Mouse (Mus musculus): ENCODE measurements around the gene Cars2.
"Not testable (repeated sequence)": the region's sequence is repeated elsewhere in the genome, so short reads cannot be mapped to it uniquely, and the experiment has no call there.

The Cars2 gene

DNA sequence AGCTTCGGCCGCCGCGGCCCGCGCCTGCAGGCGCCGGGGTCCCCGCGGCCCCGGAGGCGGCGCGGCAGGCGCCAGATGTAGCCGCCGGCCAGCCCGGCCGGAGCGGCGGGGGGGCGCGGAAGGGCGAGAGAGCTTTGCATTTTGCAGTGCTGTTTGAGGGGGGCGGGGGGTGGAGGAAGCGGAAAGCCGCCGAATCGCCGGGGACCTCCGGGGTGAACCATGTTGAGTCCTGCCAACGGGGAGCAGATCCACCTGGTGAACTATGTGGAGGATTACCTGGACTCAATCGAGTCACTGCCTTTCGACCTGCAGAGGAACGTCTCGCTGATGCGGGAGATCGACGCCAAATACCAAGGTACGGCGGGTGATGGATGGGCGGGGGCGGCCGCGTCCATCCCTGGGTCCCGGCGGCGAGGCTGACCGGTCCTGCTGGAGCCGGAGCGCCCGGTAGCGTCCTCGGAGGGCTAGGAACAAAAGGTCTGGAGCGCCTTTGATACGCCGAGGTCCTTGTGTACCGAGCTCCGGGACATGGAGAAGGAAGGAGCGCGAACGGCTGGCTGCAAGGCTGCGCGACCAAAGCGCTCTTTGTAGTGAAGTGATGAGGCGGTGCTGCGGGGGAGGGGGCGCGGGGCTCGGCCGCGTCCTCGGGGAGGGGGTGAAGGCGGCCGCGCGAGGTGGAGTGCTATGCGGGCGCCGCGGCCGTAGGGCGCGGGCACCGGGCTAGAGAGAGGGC, 6.3 kb upstream of the Cars2 start:
- peak; percentile 44 to 58 for DNase-seq (ENCODE audit: low spot score in 2 of 2)

DNA sequence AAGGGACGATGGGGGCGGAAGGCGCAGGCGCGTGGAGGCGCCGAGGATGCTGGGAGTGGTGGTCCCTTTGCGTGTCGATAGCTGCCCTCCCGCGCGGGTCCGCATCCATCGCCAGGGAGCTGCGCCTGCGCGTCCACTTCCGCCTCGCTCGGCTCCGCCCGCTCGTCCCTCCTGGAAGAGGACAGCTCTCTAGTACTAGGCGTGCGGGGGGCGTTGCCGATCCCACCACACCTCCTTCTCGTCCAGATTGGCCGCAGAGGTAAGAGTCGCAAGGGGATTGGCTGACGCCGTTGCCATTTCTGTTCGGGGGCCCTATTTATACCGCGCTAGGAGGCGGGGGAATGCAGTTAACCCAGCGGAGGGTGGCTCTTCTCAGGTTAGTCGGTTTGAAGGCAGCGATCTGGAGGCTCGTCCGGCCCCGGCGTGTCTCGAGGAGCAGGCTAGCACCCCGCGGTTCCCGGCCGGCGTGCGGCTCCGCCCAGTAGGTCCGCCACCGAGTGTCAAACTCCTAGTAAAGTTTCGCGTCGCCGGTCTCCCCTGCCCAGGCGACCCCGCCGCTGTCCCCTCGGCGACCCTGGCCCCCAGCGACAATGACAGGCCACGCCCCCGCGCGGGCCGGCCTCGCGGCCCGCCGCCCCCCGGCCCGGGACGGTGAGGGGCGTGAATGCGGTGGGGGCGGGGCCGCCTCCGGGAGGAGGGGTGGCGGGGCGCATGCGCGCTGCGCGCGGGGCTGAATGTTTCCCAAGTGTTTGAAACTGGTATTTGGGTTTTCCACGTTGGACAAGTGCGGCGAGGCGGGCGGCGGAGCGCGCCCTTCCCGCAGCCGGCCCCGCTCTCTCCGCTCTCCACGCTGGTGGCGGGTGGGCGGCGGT, 5.4 kb upstream of the Cars2 start:
- DNase-seq (ENCODE audit: low spot score in 2 of 2) = peak; percentile 97 to 99

DNA sequence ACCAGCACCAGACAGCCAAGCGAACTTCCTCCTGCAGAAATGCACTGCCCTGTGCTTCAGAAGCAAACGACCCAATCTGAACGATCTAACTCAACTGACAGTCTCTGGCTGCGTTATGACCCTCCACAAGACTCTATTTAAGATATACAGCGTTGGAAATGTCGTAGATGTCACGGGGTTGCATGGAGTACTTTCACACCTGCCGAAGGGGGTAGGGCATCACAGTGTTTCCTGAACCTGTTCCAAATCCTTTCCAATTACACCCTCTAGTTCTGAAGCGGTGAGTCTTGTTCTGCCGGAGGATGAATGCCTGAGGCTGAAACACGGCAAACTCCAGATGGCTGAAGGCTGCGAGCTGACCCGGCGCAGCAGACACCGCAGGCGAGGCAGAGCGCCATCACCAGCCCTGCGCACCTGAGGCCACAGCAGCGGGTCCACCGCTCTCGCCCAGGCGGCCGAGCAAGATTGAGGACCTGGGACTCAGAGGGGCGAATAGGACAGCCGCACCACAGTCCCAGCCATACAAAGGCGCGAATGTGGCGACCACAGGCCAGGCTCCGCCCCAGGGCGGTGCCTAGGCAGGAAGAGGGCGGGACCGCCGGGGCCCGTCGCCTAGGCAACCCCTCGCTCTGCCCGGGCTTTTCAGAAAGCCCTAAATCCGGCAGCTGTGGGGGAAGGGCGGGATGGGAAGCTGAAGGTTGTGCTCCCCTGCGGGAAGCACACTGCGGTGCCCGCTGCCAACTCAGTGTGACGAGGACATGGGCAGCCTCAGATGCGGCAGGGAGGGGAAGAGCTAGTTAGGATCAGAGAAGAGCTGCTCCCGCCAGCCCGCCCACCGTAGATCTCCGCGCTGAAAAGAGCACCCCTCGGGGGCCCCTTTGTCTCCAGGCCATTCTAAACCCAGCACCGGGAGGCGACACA, 4.5 kb upstream of the Cars2 start, which contains the start of gene Ing1:
Gene Ing1 (plus strand): TSS at position 773 of the 921 bp plus-strand sequence.
- DNase-seq (ENCODE audit: low spot score in 2 of 2) = peak; percentile 94 to 96

DNA sequence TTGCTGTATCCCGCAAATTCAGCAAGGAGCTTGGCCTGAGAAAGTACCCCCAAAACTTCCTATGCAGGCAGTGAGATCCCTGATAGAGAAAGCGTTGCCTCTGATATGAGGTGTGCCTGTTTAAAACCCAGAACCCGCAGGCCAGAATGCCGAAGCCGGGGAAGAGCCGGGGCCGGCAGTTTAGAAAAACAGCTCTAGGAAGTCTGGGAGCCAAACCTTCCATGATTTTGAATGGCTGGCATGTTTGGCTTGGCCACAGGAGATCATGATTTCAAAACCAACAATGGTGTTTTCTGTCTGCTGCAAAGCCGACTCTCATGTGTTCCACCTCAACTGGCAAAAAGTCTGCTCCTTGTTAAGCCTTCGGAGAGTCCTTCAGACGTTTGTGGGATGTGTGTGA, 1.8 kb upstream of the Cars2 start:
- no peak for DNase-seq (ENCODE audit: low spot score in 2 of 2)

DNA sequence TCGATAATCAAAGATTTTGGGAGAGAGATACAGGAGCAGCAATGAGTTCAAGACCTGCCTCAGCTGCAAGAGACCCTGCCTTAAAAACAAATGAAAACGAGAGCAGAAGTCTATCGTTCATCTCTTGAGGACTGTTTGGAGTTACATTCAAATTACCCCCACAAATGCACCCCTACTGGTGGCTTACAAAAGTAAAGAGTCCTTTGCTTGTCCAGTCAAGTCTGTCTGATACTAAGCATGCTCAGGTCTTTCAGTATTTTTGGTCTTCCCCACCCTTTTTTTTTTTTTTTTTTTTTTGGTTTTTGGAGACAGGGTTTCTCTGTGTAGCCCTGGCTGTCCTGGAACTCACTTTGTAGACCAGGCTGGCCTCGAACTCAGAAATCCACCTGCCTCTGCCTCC, 914 bp upstream of the Cars2 start:
- DNase-seq (ENCODE audit: low spot score in 2 of 2) = not testable (repeated sequence)

DNA sequence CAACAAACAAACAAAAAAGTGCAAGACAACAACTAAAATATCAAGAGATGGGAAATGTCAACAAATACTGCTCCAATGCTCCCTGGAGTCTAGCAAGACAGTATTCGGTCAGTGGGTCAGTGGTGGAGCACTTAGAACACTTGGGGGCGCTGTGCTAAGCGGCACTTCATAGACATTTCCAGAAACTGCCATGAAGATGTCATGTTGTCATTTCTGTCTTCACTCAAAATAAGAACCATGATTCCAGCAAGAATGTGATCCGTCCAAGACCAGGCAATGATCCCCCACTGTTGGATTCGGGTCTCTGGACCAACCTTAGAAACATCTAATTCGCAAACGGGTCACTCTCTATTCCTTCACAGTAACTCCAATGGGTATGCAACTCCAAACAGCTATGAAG, 877 bp downstream of the Cars2 start:
- DNase-seq (ENCODE audit: low spot score in 2 of 2) = peak; percentile 34 to 58

DNA sequence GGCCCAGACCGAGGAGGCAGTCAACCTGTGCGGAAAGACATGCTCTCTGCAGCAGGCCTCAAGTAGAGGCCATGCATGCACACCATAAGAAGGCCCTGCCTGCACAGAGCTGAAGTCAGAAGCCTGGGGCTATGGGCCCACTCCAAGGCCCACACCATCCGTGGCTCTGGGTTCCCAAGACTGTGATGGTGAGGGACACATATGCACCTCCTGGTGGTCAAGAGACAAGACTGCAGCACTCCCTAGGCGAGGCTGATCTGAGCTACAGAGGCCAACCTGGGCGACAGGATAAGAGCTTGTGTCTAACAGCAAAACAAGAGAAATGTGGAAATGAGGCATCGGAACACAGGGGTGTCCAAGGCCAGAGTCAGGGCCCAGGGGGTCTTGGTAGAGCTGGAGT, 3.5 kb downstream of the Cars2 start:
- peak in 1 of 2 experiments; percentile 24 for DNase-seq (ENCODE audit: low spot score in 2 of 2)

DNA sequence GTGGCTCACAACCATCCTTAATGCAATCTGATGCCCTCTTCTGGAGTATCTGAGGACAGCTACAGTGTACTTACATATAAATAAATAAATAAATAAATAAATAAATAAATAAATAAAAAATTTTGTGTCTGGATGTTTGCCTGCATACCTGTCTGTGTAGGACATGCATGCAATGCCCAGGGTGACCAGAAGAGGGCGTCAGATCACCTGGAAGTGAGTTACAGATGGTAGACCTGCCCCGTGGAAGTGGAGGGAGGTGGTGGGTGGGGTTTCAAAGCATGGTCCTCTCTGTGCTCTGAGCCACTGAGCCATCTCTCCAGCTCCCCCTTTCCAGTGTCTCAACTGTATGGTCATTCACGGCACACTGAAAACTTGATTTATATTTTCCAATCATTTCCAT, 6.2 kb downstream of the Cars2 start:
- DNase-seq (ENCODE audit: low spot score in 2 of 2) = peak; percentile 76 to 86

DNA sequence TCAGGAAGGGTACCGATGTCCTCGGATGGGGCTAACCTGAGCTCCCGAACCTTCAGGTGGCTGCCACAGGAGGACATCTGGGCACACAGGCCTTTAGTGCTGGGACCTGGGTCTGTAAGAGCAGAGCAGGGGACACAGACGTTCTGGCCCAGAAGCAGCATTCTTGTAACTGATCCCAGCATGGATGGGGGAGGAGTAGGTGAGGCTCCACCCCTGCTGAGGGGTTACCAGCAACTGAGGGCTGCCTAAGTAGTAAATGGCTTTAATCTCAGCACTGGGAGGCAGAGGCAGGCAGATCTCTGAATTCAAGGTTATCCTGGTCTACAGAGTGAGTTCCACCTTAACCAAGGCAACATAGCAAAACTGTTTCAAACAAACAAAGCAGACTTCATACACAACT, 7.7 kb downstream of the Cars2 start:
- no peak for DNase-seq (ENCODE audit: low spot score in 2 of 2)

DNA sequence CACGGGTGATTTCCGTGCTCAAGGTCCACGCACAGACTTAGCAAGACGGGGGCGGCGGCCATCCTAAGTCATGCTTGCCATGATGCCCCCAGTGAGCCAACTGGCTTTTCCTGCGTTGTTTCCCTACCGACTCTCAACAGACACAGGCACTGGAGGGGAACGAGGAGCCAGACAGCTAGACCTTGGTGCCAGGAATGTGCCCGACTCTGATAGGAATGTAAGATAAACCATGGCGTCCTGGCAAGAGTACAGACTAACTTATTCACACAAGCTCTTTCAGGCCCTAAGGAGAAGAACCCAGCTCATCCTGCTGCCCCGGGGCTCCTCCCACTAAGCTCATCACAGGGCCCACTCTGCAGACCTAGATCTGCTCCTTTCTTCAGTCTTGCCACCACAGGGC, 8.6 kb downstream of the Cars2 start:
- no peak for DNase-seq (ENCODE audit: low spot score in 2 of 2)

DNA sequence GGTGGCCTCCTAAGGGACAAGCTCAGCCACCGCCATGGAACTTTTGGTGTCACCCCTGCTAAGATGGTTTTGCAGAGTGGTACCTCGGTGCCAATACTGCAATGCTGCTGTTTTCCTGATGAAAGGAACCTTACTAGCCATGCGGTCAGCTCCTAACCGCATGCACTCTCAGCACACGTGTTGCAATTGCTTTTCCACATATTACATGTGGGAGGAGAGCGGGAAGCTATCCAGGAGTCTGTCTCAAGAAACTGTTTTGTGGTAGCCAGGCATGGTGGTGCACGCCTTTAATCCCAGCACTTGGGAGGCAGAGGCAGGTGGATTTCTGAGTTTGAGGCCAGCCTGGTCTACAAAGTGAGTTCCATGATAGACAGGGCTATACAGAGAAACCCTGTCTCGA, 10.4 kb downstream of the Cars2 start:
- DNase-seq (ENCODE audit: low spot score in 2 of 2) = no peak

DNA sequence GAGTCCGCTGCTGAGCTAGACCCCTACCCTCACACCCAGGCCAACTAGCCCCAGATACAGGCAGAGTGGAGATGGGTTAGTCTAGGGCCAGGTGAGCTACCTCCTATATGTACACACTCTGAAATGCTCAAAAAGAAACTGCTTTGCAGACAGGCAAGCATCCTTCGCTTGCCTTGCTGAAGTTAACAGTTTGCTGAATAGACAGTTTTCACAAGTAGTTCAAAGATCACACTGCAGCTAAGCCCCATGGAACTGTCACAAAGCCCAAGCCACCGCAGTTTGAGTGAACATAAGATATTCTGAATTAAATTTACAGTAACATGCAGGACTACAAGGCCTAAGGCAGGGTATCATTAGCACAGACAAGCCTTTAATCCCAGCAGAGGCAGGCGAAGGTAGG, 11.5 kb downstream of the Cars2 start:
- DNase-seq (ENCODE audit: low spot score in 2 of 2) = no peak

DNA sequence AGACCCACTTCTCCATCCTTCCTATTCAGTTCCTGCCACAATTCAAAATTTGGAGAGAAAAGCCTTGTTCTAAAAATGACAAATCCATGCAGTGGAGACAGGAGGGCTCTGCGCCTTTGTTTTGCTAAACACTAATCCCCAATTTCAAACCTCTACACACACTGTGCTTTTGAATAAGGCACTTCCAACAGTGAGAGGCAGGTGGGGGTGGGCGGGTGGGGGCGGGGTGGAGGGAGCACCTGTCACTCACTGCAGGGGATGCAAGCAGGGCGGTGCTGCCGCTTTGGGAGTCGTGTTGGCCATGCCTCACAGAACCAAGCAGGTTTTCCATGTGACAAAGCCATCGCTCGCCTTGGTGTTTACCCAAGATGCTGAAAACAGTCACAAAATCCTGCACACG, 16.1 kb downstream of the Cars2 start:
- no peak for DNase-seq (ENCODE audit: low spot score in 2 of 2)

DNA sequence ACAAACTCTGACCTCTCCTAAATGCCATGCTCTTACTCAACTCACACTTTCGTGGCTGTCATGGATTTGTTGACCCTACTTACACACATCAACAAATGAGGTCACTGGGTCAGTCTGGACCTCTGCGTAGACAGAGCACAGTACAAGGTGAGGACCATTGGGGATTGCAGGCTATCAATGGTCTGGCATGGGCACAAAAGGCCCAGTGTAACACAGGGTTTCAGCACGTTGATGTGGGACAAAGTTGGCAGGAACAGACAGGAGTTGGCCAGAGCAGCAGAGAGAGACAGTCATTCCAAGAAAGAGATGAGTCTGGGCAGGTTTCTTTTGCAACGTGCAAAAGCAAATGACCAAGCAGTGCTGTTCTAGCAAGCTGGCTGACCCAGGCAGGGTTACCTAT, 19.7 kb downstream of the Cars2 start:
- no peak for DNase-seq (ENCODE audit: low spot score in 2 of 2)

DNA sequence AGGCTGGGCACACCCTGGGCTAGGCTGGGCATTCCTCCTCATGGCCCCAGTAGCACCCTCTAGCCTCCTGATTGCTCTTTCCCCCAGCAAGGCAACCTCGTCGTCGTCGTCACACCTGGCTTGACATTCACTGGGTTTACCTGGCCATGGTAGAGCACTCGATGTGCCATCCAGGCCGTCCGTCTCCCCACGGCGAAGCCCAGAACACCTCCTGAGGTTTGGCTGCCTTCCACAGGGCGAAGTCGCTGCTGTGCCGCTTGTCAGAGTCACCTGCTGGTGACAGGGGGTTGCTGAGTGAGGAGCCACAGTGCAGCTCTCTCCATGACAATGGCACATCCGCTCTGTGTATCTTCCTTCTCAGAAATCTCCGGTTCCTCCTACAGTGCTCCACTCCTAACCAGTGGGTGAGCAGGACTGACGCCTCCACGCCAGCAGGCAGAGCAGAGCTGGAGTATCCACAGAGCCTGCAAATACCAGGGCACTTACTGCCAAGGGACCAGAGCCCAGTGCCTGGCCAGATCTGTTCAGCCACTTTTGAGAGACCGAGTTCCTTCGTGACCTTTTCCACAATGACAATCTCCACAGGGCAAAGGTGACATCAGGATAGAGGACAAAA, 20.3 kb downstream of the Cars2 start:
- DNase-seq (ENCODE audit: low spot score in 2 of 2) = no peak

DNA sequence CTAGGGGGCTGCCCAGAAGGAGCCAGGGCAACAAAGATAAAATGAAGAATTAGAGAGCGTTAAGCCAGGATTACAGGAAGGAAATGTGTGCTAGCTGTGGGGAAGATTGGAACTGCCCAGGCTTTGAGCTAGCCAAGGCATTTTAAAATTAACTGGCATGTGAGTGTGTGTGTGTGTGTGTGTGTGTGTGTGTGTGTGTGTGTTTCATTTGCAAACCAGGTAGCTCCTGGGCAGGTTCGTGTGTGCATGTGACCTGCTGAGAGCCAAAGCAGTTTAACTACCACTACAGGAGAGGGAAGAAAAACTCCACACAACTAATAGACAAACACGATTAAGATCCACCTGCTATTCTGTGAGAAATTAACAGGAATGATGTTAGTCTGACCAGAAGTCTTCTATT, 27.3 kb downstream of the Cars2 start:
- no peak for DNase-seq (ENCODE audit: low spot score in 2 of 2)

DNA sequence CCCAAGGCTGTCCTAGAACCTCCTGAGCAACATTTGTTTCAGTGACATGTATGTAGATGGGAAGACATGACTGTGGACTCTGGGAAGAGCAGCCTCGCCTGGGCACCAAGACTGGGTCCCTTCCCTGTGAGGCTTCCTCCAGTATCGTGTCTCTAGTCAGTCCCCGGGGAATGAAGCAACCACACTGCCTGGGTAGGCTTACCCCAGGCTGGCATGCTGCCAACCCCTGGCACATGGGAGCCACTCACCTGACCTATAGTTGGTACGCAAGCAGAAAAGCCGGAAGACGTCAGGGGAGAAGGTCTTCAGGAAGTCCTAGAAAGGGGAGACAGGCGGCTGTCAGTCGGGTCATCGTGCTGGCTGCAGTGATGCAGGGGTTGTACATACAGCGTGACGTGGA, 31.9 kb downstream of the Cars2 start:
- no peak for DNase-seq (ENCODE audit: low spot score in 2 of 2)

DNA sequence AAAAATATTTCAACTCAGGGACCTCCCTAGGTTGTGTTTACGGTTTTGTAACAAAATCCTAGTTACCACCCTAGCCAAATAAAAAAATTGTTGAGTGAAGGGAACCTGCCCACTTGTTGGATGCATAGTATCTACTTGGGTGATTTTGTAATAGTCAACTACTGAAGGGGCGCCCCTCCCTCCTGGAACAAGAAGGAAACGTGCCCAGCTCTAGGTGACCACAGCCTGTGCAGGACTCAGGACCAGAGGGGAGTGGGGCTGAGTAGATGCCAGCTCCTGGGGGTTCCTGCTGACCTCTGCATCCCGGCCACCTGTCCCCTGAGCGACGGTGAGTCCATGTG, 32.6 kb downstream of the Cars2 start:
- DNase-seq (ENCODE audit: low spot score in 2 of 2) = no peak

DNA sequence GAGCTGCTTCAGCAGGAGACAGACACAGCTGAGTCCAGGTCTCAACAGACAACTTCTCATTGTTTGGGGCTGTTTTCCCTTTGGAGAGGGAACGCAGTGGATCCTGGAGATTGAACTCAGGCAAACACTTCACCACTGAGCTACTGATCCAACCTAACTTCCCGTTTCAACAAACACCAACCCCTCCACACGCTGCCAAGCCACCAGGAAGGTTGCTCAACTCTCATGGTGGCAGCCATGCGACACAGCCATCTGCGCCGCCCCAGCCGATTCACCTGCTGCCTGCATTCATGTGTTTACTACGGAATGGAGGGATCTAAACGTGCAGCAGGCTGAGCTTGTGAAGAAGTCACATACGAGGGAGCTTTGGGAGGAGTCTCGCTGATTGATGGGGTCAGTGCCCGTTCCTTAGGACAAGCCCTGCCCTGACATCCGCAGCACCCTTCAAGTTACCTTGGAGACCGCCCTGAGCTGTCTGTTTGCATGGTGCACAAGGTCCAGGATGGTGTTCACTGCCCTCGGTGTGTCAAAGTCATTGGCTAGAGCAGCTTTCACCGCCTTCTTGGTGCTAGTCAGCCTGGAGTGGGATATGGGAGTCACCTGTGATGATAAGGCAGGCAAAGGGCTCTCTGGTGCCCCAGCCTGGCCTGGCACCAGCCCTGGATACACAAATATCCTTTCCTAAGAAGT, 33.1 kb downstream of the Cars2 start:
- no peak for DNase-seq (ENCODE audit: low spot score in 2 of 2)

DNA sequence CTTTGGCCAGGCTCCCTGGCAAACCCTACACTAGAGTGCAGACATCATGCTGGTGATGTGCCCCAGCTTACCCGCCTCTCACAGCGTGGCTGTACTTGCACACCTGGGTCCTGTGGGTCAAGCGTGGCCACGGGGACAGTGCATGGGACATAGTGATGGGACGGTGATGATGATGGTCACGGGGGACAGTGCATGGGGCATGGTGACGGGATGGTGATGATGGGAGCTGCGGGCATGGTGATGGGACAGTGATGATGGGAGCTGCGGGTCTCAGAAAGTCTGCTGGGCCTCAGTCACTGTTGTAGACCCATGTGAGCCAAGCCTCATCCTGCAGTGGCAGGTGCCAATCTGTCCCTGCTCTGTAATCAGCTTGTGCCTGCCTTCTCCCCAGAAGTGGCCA, 34.3 kb downstream of the Cars2 start:
- no peak for DNase-seq (ENCODE audit: low spot score in 2 of 2)

DNA sequence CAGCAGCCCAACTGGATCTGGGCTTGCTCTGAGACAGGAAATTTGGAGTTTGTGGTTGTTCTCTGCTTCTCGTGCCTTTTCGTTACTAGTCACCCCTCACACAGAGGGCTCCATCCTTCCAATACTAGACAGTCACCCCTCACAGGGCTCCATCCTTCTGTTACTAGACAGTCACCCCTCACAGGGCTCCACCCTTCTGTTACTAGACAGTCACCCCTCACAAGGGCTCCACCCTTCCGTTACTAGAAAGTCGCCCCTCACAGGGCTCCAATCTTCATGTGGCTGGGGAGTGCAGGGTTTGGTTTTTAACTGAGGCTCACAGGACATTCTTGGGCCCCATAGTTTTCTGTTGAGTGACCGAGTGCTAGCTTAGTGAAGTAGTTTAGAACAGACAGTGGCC, 37.3 kb downstream of the Cars2 start:
- no peak for DNase-seq (ENCODE audit: low spot score in 2 of 2)

Measured in thymus, postnatal 10 days (tissue).